Mouse (Mus musculus) gastrocnemius, postnatal 10 days (tissue): ENCODE data around the gene Trim30d. TPM values are rescaled to one million over a fixed set of nuclear protein-coding genes. Genes with fewer than 3 reads are reported as not detected.
"Not testable (repeated sequence)": the region's sequence is repeated elsewhere in the genome, so short reads cannot be mapped to it uniquely, and the experiment has no call there.

Experiments
- DNase-seq: peaks from one replicate; pipeline ENCODE4 v3.0.0; 2021; ENCODE audit warnings: mixed read lengths
- long read RNA-seq, 2 experiments: library from polyadenylated mRNA; stranded (forward); transcript quantifications; one replicate each; pipeline ENCODE4 v2.0.0; 2021
- total RNA-seq, 2 experiments: library from RNA; stranded (reverse); gene quantifications; 2 replicates each; pipeline ENCODE4 v1.2.3; 2021

The Trim30d gene
- under 1 TPM; 0.38 to 0.90 TPM for total RNA-seq
- long read RNA-seq, experiment 1: 0 reads
- long read RNA-seq, experiment 2, partial matches to known transcripts: 0 of 1 reads
- long read RNA-seq, experiment 2, other reads (novel, unspliced or antisense): 1 of 1 reads

DNA sequence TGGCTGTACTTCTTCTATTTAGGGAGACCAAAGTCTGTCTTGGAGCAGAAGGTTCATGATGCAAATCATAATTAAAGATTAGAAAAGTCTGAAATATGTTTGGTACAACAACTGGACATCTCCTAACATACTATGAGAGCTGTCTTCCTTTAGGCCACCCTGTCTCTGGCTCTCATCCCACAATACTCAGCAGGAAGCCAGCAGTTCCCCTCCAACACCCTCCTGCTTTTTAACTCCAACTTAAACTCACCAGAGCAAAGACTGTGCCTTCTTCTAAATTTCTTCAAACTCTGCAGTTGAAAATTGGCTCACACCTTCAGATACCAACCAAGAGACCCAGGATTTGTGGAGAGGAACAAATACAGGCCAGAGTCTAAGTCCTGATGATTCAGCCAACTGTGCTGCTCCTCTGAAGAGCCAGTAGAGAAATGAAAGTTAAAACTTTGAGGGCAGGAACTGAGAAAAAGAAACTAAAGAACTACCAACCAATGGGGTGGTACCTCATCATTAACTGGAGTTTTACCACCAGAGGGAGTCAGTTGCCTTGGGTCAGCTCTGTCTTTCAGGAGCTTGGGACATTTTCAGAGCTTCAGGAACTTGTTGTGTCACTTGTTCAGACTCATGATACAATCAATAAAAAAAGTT lies at the start of gene Trim30d:
TSS of gene Trim30d (minus strand) at position 429 of the 645 bp plus-strand sequence.
- DNase-seq: not testable (repeated sequence)

DNA sequence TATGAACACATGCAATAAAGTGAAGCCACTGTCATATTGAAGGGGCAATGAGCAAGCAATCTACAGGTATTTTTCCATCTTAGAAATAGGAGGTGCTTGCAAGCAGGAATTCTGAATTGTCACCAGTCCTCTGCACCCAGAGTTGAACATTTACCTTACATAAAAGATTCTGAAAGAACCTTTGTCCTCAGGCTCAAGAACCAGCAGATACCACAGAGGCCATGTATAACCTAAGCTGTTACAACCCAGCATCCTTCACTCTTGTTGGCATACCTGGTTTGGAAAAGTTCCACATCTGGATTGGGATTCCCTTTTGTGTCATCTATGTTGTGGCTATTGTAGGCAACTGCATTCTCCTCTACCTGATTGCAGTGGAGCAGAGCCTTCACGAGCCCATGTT lies 45.1 kb upstream of the Trim30d start:
- DNase-seq: no peak

DNA sequence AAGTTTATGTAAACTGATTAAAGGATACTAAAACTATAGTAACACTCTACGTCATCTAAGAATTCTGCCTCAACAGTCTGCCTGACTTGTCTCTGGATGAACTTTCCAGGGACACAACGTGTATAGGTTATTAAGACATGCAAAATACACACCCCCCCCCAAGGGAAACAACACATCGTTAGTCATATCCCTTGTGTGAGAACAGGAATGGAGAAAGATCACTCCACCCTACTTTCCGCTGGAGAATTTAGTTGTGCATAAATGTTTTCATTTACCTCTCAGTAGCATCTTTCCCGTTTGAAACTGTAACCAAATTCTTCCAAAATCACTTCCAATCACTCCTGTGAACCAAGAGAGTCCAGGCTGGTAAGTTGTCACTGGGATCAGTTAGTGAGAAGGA lies 42.2 kb upstream of the Trim30d start, which contains the start of gene Olfr651:
TSS of gene Olfr651 (plus strand) at position 301 of the 400 bp plus-strand sequence.
- no peak for DNase-seq

DNA sequence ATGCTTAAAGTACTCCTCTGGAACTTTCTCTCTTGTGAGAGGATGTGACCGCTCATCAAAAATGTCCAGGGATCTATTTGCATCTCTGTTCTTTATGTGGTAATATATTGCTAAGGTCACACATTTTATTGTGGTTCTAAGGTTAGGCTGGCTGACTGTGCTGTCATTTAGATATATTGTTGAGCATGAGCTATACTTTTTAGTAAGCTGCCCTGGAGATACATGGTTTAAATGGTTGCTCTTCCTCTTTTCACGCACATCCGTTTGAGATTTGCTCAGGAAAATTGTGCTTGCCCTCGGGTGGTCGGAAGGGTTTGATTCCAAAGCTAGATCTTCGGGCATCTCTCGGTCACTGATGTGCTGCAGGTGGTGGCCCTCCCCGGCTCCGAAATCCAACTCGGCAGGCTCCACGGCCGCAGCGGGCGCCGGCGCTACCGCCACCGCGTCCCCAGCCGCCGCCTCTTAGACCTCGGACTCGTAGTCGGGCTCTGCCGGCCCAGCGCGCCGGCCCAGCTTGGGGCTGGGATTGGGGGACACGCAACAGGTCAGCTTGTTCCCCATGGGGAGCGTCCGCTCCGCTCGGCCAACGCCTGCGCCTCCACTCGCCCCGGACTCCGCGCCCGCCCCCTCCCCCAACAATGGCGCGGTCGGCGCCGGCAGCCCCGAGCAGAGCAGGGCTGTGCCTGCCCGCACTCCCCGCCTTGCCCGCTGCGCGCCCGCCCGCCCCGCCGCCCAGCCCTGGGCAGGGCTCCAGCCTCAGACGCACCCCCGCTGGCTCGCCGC lies 5.9 kb downstream of the Trim30d start:
- peak; percentile 6 for DNase-seq

DNA sequence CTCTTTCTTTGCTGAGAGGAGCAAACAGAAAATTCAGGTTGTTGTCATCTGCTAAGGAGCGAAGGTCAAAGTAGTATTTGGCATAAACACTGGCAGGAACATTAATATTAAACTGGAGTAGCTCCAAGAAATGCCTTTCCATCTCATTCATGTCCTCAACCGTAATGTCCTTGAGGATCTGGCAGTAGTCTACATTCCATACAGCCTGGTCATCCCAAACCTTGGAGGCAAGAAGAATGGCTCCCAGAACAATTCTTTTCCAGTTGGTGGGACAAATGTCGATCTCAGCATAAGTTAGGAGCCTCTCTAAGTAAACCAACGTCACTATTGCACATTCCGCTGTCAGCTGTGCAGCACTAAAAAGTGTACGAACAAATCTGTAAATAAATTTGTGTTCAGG lies 6.5 kb downstream of the Trim30d start:
- not testable (repeated sequence) for DNase-seq

DNA sequence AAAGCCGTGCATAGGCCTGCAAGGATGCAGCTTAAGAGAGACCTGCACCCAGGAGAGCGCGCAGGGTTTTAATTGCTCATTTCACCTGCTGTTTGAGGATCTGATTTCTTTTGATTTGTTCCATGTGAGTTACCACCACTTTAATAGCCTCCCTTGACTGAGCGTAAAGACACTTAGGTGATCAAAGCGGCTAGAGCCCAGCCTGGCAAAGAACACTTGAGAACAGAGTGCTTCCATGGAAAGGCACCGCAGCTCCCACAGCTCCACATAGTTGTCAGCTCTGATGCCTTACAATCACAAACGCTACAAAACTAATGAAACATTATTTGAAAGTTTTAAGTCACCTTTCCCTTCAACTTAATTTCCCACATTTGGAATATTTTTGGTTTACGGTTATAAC lies 8.2 kb downstream of the Trim30d start:
- not testable (repeated sequence) for DNase-seq

DNA sequence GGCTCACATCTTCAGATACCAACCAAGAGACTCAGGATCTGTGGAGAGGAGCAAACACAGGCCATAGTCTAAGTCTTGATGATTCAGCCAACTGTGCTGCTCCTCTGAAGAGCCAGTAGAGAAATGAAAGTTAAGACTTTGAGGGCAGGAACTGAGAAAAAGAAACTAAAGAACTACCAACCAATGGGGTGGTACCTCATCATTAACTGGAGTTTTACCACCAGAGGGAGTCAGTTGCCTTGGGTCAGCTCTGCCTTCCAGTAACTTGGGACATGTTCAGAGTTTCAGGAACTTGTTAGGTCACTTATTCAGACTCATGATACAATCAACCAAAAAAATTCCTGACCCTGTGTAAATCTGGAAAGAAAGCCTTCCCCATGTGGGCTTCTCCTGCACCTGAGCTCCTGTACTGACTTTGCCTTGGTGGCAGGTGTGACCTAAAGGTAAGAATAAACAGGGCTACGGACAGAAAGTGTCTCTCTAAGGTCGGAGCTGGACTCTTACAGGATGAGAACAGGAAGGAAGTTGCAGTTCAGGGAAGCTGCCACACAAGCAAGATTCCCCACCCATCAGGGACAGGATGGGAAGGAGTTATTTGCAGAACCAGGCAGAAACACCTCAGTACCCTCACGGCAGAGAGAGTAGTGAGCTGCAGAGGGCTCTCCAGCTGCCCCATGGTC lies 42.4 kb downstream of the Trim30d start, which contains the start of gene Trim30a:
TSS of gene Trim30a (minus strand) at position 129 of the 680 bp plus-strand sequence.
- DNase-seq: no peak

DNA sequence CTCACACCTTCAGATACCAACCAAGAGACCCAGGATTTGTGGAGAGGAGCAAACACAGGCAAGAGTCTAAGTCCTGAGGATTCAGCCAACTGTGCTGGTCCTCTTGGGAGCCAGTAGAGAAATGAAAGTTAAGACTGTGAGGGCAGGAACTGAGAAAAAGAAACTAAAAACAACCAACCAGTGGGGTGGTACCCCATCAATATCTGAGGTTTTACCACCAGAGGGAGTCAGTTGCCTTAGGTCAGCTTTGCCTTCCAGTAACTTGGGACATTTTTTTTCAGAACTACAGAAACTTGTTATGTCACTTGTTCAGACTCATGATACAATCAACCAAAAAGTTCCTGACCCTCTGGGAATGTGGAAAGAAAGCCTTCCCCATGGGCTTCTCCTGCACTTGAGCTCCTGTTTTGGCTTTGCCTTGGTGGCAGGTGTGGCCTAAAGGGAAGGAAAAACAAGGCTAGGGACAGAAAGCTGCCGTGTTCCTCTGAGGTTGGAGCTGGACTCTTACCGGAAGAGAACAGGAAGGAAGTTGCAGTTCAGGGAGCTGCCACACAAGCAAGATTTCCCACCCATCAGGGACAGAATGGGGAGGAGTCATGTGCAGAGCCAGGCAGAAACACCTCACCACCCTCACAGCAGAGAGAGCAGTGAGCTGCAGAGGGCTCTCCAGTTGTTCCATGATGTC lies 61.5 kb downstream of the Trim30d start:
- DNase-seq: no peak

Other genes starting within 250 kb of the Trim30d start
- 1 to 10 TPM in 1 of 2 experiments, under 1 TPM in 1; 0.92 to 1.1 TPM for gene Trim5, start 219.8 kb downstream of the Trim30d start, total RNA-seq
- gene Trim12a, start 192.4 kb downstream of the Trim30d start, total RNA-seq: 1 to 10 TPM; 3.9 to 4.8 TPM
- under 1 TPM in 1 of 2 experiments, not detected in 1; 0.23 TPM for gene Trim34b, start 178.4 kb downstream of the Trim30d start, total RNA-seq
- gene Trim12c, start 154.5 kb downstream of the Trim30d start, total RNA-seq: 1 to 10 TPM; 2.1 to 2.6 TPM
- not detected for gene Trim30b, start 138.0 kb downstream of the Trim30d start, total RNA-seq
- gene Trim30c, start 107.0 kb downstream of the Trim30d start, total RNA-seq: not detected
- gene Trim30a, start 42.7 kb downstream of the Trim30d start, total RNA-seq: 1 to 10 TPM in 1 of 2 experiments, under 1 TPM in 1; 0.82 to 1.3 TPM
- not detected for gene Olfr651, start 42.3 kb upstream of the Trim30d start, total RNA-seq
- gene Olfr652, start 53.1 kb upstream of the Trim30d start, total RNA-seq: not detected
- not detected for gene Olfr653, start 69.5 kb upstream of the Trim30d start, total RNA-seq
- gene Olfr654, start 79.2 kb upstream of the Trim30d start, total RNA-seq: not detected
- gene Olfr655, start 93.9 kb upstream of the Trim30d start, total RNA-seq: not detected
- gene Olfr656, start 106.1 kb upstream of the Trim30d start, total RNA-seq: not detected
- not detected for gene Olfr657, start 116.9 kb upstream of the Trim30d start, total RNA-seq
- not detected for gene Olfr658, start 139.5 kb upstream of the Trim30d start, total RNA-seq
- gene Olfr659, start 158.9 kb upstream of the Trim30d start, total RNA-seq: not detected
- gene Olfr661, start 178.7 kb upstream of the Trim30d start, total RNA-seq: not detected